Mouse (Mus musculus) Patski (cell line): ENCODE data around the gene Dppa5a. TPM values are rescaled to one million over a fixed set of nuclear protein-coding genes. Genes with fewer than 3 reads are reported as not detected.
A peak's percentile ranks its signal among the peaks of the same experiment; 100 is the strongest.
"Not testable (repeated sequence)": the region's sequence is repeated elsewhere in the genome, so short reads cannot be mapped to it uniquely, and the experiment has no call there.

Source experiments
- ATAC-seq: fragments of 100-300 bp; one replicate; pipeline ENCODE4 v1.8.0; 2021
- CTCF ChIA-PET: fragments of 350-600 bp; sonication (Branson Sonifier 250); formaldehyde crosslinking; loops from one replicate; lab custom pipeline; 2022; ENCODE audit warnings: inconsistent platforms; lab: Charles Lee
- POLR2A ChIA-PET: fragments of 350-600 bp; sonication (Branson Sonifier 250); formaldehyde crosslinking; loops from one replicate; lab custom pipeline; 2022; ENCODE audit warnings: antibody characterized with exemption, inconsistent platforms; lab: Charles Lee
- DNase-seq: peaks from one replicate; pipeline ENCODE4 v3.0.0-alpha.2; 2011; ENCODE audit warnings: low read depth, low spot score
- H3K27me3 ChIP-seq: fragments of 371-371 bp; one replicate; pipeline ENCODE4 v1.5.1; 2021
- CTCF ChIP-seq: fragments of 100-300 bp; IDR thresholded peaks from one replicate; pipeline ENCODE4 v1.5.1; 2021
- in situ Hi-C: fragments of 300-500 bp; cut with MboI; formaldehyde crosslinking; loops from 3 replicates; pipeline ENCODE4 v1.11.1; 2018; ENCODE audit warnings: low pct_unique_long_range_greater_than_20kb, mixed read lengths
- polyA plus RNA-seq: library from polyadenylated mRNA; unstranded; gene quantifications from one replicate; pipeline ENCODE4 v1.2.3, GENCODE M21; 2021

Dppa5a gene
- polyA plus RNA-seq, 1 experiment from 2014 or later: not detected

GRCm38 (mm10) chr9:78365850-78366544, 2.0 kb downstream of the Dppa5a start:
- ATAC-seq: no peak
- no peak for DNase-seq
- CTCF ChIA-PET: no interaction called here
- TF ChIP-seq CTCF: no peak
- in situ Hi-C loops: loop anchor here (25.0 kb wide), 1 partner anchor 171 kb away; no protein-coding TSS in a partner anchor
- POLR2A ChIA-PET: no interaction called here
- no peaks in the 10 kb centered on the region for H3K27me3 ChIP-seq

DNA sequence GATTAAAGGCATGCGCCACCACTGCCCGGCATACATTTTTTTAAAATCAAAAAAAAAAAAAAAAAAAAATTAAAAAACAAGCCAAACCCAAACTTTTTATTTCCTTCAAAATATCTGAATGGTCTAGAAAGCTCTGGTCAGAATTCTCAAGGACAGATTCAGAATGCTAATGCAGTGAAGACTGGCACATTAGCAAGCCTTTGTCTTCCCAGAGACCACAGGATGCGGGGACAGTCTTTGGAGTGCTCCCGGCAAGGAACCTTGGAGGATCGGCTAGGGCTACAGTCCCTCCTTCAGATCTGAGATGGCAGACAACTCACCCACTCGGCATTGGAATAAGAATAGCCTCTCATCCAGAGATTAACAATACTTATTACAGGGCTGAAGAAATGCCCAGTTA, 3.3 kb downstream of the Dppa5a start:
- no peak for TF ChIP-seq CTCF
- DNase-seq: no peak
- ChIA-PET CTCF (no interaction called here), POLR2A (no interaction called here)
- no peaks in the 10 kb centered on the region for H3K27me3 ChIP-seq
- ATAC-seq: no peak
- in situ Hi-C loops: loop anchor here (25.0 kb wide), 1 partner anchor 173 kb away; no protein-coding TSS in a partner anchor

DNA sequence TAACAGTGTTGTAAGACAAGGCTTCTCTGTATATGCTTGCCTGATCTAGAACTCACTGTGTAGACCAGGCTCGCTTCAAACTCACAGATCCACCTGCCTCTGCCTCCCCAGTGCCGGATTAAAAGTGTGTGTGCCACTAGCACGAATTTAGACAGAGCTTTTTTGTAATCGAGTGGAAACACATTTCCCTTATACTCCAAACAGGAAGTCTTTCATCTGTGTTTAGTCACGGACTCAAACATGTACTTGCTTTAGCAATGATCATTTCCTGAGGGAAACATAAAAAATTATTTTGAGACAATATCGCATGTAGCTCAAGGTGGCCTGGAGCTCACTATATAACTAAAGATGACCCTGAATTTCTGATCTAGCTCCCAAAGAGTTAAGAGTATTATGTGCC, 4.6 kb downstream of the Dppa5a start:
- DNase-seq (no peak), ATAC-seq (no peak)
- no peak for TF ChIP-seq CTCF
- POLR2A ChIA-PET: no interaction called here
- in situ Hi-C loops: loop anchor here (25.0 kb wide), 1 partner anchor 174 kb away; no protein-coding TSS in a partner anchor
- no peaks in the 10 kb centered on the region for H3K27me3 ChIP-seq
- CTCF ChIA-PET: interaction anchor here (1.8 kb wide), 1 partner anchor 22 kb away, joined by 6 read pairs; no protein-coding TSS in a partner anchor

- POLR2A ChIA-PET: no interaction called here
- ATAC-seq (no peak), DNase-seq (no peak)
- in situ Hi-C loops: loop anchor here (25.0 kb wide), 1 partner anchor 177 kb away; no protein-coding TSS in a partner anchor
- CTCF ChIA-PET: no interaction called here
- no peak for TF ChIP-seq CTCF
- no peaks in the 10 kb centered on the region for H3K27me3 ChIP-seq
Observed at GRCm38 (mm10) chr9:78360484-78360872, 7.5 kb downstream of the Dppa5a start.

DNA sequence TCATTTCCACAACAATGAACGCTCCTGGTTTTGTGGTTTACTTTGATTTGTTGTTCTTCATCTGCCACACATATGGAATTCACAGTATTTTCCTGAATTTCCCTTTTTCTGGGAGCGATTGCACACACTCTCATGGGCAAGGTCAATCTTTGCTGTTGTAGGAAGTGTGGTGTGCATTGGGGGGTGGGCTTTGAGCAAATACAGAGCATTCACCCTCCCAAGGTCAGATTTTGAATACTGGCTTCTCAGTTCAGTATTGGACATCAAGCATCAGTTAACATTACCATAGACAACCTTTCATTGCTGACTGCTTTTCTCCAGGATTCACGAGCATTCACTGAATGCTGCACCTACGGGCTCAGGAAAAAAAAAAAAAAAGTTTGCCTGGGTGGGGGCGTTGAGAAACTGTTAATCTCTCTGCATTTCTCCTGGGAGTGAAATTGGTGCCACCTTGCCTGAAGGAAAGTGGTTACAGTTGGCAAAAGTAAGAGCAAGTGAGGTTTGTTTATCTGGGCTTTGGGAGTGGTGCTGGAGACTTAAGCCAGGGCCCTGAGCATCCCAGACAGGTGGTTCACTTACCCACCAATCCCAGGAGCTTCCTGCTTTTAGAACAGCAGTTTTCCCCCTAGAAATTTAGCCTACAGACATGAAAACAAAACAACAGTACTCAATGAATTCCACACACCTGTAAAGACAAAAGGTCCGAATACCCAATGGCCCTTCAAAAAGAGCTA, 8.1 kb downstream of the Dppa5a start:
- DNase-seq (no peak), ATAC-seq (no peak)
- CTCF ChIA-PET: no interaction called here
- no peak for TF ChIP-seq CTCF
- H3K27me3 ChIP-seq: no peaks in the 10 kb centered on the region
- in situ Hi-C loops: loop anchor here (25.0 kb wide), 1 partner anchor 177 kb away; no protein-coding TSS in a partner anchor
- POLR2A ChIA-PET: no interaction called here

DNA sequence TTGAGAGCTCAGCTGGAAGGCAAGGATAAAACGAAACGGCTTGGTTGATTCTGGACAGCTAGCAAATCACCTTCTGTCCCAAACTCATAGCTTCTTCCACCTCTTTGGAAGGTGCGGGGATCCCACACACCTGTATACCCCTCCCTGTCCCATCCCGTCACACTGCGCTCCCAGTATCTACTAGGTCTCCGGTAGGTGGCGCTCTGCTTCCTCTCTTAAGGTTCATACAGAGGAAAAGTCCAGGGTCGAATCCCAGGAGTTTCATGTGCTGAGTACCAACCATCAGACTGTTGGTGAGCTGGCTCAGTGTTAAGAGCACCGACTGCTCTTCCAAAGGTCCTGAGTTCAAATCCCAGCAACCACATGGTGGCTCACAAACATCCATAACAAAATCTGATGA, 9.9 kb downstream of the Dppa5a start:
- CTCF ChIA-PET: interaction anchor here (0.9 to 1.5 kb wide), 11 partner anchors 9 to 194 kb away, joined by 3 to 5 read pairs (median 3); partner anchors contain the start of gene Ooep
- in situ Hi-C loops: loop anchor here (25.0 kb wide), 1 partner anchor 179 kb away; no protein-coding TSS in a partner anchor
- peak; percentile 7 for DNase-seq
- no peaks in the 10 kb centered on the region for H3K27me3 ChIP-seq
- POLR2A ChIA-PET: interaction anchor here (1.0 kb wide), 1 partner anchor 17 kb away, joined by 3 read pairs; no protein-coding TSS in a partner anchor
- TF ChIP-seq CTCF: peak; percentile 80
- ATAC-seq: no peak

- no peak for TF ChIP-seq CTCF
- DNase-seq (no peak), ATAC-seq (no peak)
- in situ Hi-C loops: loop anchor here (25.0 kb wide), 1 partner anchor 182 kb away; no protein-coding TSS in a partner anchor
- CTCF ChIA-PET: no interaction called here
- POLR2A ChIA-PET: interaction anchor here (0.7 kb wide), 1 partner anchor 211 kb away, joined by 3 read pairs; no protein-coding TSS in a partner anchor
- no peaks in the 10 kb centered on the region for H3K27me3 ChIP-seq
Observed at GRCm38 (mm10) chr9:78355611-78356010, 12.4 kb downstream of the Dppa5a start, which contains the start of gene Gsta2. TSS of gene Gsta2 (minus strand) at chr9:78355788.

- DNase-seq (no peak), ATAC-seq (no peak)
- TF ChIP-seq CTCF: no peak
- in situ Hi-C loops: loop anchor here (25.0 kb wide), 1 partner anchor 182 kb away; no protein-coding TSS in a partner anchor
- CTCF ChIA-PET: no interaction called here
- POLR2A ChIA-PET: interaction anchor here (0.7 kb wide), 1 partner anchor 210 kb away, joined by 3 read pairs; no protein-coding TSS in a partner anchor
- no peaks in the 10 kb centered on the region for H3K27me3 ChIP-seq
Observed at GRCm38 (mm10) chr9:78354665-78355578, 13.1 kb downstream of the Dppa5a start.

DNA sequence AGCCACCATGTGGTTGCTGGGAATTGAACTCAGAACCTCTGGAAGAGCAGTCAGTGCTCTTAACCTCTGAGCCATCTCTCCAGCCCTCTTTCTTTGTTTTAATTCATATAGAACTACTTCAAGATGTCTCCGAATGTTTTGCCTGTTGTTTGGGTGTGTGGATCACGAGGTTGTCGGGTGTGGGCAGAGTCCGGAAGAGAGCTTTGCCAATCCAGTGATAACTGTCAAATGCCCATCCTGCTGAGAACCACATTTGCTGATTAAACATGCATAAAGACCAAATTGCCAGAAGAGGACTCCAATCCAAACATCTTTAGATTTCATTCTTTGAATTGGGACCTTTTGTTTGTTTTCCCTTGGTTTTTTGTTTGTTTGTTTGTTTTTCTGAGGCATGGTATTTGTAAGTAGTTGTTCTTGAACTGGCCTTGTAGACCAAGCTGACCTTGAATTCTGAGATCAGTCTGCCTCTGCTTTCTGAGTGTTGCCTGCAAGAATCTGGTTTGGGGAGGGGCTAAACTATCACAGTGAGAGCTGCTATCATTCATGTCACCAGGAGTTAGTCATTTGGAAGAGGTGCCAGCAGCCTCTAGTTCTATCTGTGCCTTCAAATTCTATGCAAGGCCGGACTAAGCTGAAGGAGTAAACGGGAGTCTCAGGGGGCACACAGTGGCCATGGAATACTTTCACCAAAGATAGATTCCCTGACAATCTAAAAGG, 16.3 kb downstream of the Dppa5a start:
- in situ Hi-C loops: loop anchor here (25.0 kb wide), 1 partner anchor 186 kb away; no protein-coding TSS in a partner anchor
- DNase-seq (no peak), ATAC-seq (no peak)
- TF ChIP-seq CTCF: no peak
- H3K27me3 ChIP-seq: no peaks in the 10 kb centered on the region
- POLR2A ChIA-PET: no interaction called here
- CTCF ChIA-PET: no interaction called here

DNA sequence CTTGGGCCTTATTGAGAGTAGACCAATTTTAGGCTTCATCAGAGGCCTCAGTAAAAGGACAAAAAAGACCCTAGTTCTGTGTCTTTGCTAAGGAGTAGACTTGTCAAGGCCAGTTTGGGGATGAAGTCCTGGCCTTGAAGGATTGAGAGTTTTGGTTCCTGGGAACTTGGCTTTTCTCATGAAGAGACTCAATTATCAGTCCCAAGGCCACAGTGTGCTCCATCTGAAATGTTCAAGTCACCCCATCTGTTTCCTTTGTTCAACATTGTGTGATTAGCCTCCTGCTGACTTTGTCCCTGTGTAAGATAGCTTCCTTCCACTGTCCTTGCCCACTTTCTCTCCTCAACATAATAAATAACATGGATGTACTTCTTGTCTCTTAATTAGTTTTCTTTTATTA, 18.0 kb downstream of the Dppa5a start:
- POLR2A ChIA-PET, DNase-seq, ATAC-seq, H3K27me3 ChIP-seq, CTCF ChIA-PET: not testable (repeated sequence)
- in situ Hi-C loops: loop anchor here (25.0 kb wide), 1 partner anchor 187 kb away; no protein-coding TSS in a partner anchor

DNA sequence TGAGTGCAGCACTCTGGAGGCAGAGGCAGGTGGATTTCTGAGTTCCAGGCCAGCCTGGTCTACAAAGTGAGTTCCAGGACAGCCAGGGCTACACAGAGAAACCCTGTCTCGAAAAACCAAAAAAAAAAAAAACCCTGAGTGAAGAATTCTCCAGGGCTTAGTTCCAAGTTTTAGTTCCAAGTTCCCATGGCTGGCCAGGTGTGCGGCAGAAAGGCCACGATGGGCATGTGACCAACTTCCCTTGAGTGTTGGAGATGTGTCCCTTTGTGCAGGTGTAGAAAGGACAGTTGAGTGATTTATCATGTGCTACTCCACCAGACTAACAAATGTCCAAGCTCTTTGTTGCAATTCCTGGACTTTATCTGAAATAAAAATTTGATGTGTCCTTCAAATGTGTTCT, 18.8 kb downstream of the Dppa5a start:
- DNase-seq, in situ Hi-C loops: not testable (repeated sequence)

GRCm38 (mm10) chr9:78348206-78349004, 19.6 kb downstream of the Dppa5a start:
- ATAC-seq (peak; percentile 73), DNase-seq (peak; percentile 54)
- in situ Hi-C loops, POLR2A ChIA-PET, H3K27me3 ChIP-seq: not testable (repeated sequence)
- CTCF ChIA-PET: interaction anchor here (0.7 to 1.2 kb wide), 3 partner anchors 8 to 9 kb away, joined by 3 read pairs; no protein-coding TSS in a partner anchor

More for the DNA sequence above, 18.8 kb downstream of the Dppa5a start:
- ATAC-seq, H3K27me3 ChIP-seq, POLR2A ChIA-PET: not testable (repeated sequence)
- CTCF ChIA-PET: interaction anchor here (0.7 to 1.2 kb wide), 2 partner anchors 9 kb away, joined by 3 read pairs; no protein-coding TSS in a partner anchor
